Mouse (Mus musculus) lung, adult 2 months (tissue): ENCODE measurements around the gene Mfsd4a.

Experiments
- CTCF ChIP-seq: fragments of 200-500 bp; IDR thresholded peaks from 2 replicates; pipeline ENCODE4 v1.5.1; 2011; ENCODE audit warnings: mild to moderate bottlenecking, low read length, control low read depth; ENCODE audit not compliant: insufficient read depth
- POLR2A ChIP-seq: fragments of 200-500 bp; IDR thresholded peaks from 2 replicates; pipeline ENCODE4 v1.6.1; 2011; ENCODE audit warnings: low read depth, mild to moderate bottlenecking, control low read depth, low read length, borderline replicate concordance; ENCODE audit errors: extremely low read depth

DNA sequence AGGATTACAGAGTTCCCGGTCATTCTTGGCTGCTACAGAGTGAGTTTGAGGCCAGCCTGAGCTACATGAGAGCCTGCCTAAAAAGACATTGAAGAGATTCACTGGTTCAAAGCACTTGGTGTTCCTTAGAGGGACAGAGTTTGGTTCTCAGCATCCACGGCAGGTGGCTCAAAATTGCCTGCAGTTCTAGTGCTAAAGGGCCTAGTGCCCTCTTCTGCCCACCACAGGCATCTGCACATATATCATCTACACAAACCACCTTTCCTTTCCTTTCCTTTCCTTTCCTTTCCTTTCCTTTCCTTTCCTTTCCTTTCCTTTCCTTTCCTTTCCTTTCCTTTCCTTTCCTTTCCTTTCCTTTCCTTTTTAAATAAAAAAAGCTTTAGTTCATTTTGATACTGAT, 37.3 kb downstream of the Mfsd4a start:
- TF ChIP-seq CTCF (peak; percentile 44), POLR2A (no peak)
